In genomic region chr8:123654763-123655162, GRCm38 (mm10) we compare ENCODE assay signal across 8 mouse cellular contexts. TPM values are rescaled to one million over a fixed set of nuclear protein-coding genes. Genes with fewer than 3 reads are reported as not detected.
A peak's percentile ranks its signal among the peaks of the same experiment; 100 is the strongest.
DNase-seq lines count a peak whose midpoint lies in the region; ATAC-seq lines count a peak whose summit lies in the region.

No protein-coding gene starts in this region.

- no peak for ATAC-seq in heart, embryonic 15.5 days (replicated peaks; ENCODE audit: insufficient number of reproducible peaks, insufficient read depth, low FRiP score, low read depth)
- ATAC-seq in embryonic facial prominence, embryonic 14.5 days (ENCODE audit: low read depth) = no peak
- no peak for ATAC-seq in limb, embryonic 11.5 days (ENCODE audit: insufficient number of reproducible peaks, low FRiP score, low TSS enrichment, low read depth)
- ATAC-seq in neural tube, embryonic 13.5 days (ENCODE audit: low read depth) = no peak
- no peak for ATAC-seq in monocyte, adult 5-6 weeks (replicated peaks; ENCODE audit: insufficient number of reproducible peaks, low FRiP score, low TSS enrichment, poor library complexity, severe bottlenecking)

- WGBS in heart, embryonic 15.5 days = 37% methylated on average over 5 of the region's 5 CpGs
- WGBS in embryonic facial prominence, embryonic 14.5 days = 14% methylated on average over 5 of the region's 5 CpGs
- WGBS in limb, embryonic 11.5 days = 2% methylated on average over 5 of the region's 5 CpGs
- WGBS in neural tube, embryonic 13.5 days = 11% methylated on average over 5 of the region's 5 CpGs

- no peaks in the 10 kb centered on the region for H3K9me3 ChIP-seq in heart, embryonic 15.5 days (replicated peaks)
- H3K9me3 ChIP-seq in embryonic facial prominence, embryonic 14.5 days (ENCODE audit: control insufficient read depth, low read length) = no peaks in the 10 kb centered on the region
- no peaks in the 10 kb centered on the region for H3K9me3 ChIP-seq in limb, embryonic 11.5 days (ENCODE audit: control insufficient read depth, low read length)
- no peaks in the 10 kb centered on the region for H3K9me3 ChIP-seq in neural tube, embryonic 13.5 days

- H3K9ac ChIP-seq in heart, embryonic 15.5 days = peak overlapping the region; percentile 3; the same call in 1 of the 2 replicates
- H3K9ac ChIP-seq in embryonic facial prominence, embryonic 14.5 days (ENCODE audit: low read depth, low read length) = peak overlapping the region; percentile 85
- H3K9ac ChIP-seq in limb, embryonic 11.5 days (ENCODE audit: low read length) = peak overlapping the region; percentile 30; the same call in 1 of the 2 replicates
- peak overlapping the region; percentile 94 for H3K9ac ChIP-seq in neural tube, embryonic 13.5 days

- H3K4me3 ChIP-seq in heart, embryonic 15.5 days = peak overlapping the region; percentile 71
- H3K4me3 ChIP-seq in embryonic facial prominence, embryonic 14.5 days (ENCODE audit: low read depth, low read length) = peak overlapping the region; percentile 78
- peak overlapping the region; percentile 64 for H3K4me3 ChIP-seq in limb, embryonic 11.5 days (ENCODE audit: low read depth, low read length)
- H3K4me3 ChIP-seq in neural tube, embryonic 13.5 days = peak overlapping the region; percentile 82

- DNase-seq in heart, adult 18-20 months = no peak
- no peak for DNase-seq in embryonic facial prominence, embryonic 14.5 days (ENCODE audit: low spot score)
- no peak for DNase-seq in limb, embryonic 11.5 days (ENCODE audit: low spot score)
- DNase-seq in right cerebral cortex, adult 2 months (ENCODE audit: low spot score in 2 of 2) = no peak
- no peak for DNase-seq in kidney, adult 18-20 months

- H3K4me2 ChIP-seq in heart, embryonic 15.5 days = peak overlapping the region; percentile 88
- H3K4me2 ChIP-seq in embryonic facial prominence, embryonic 14.5 days (ENCODE audit: low read depth, low read length) = peak overlapping the region; percentile 48
- peak overlapping the region; percentile 64 for H3K4me2 ChIP-seq in limb, embryonic 11.5 days (ENCODE audit: low read depth, severe bottlenecking)
- peak overlapping the region; percentile 74 for H3K4me2 ChIP-seq in neural tube, embryonic 13.5 days

- peaks cover 7% of the 10 kb centered on the region; the same call in 1 of the 2 replicates for H3K36me3 ChIP-seq in heart, embryonic 15.5 days
- H3K36me3 ChIP-seq in embryonic facial prominence, embryonic 14.5 days (ENCODE audit: control insufficient read depth, insufficient read depth, low read length) = peaks cover 31% of the 10 kb centered on the region
- peaks cover 3% of the 10 kb centered on the region; the same call in 1 of the 2 replicates for H3K36me3 ChIP-seq in limb, embryonic 11.5 days (ENCODE audit: control insufficient read depth, insufficient read depth, low read length)
- peaks cover 34% of the 10 kb centered on the region for H3K36me3 ChIP-seq in neural tube, embryonic 13.5 days

- H3K27ac ChIP-seq in heart, embryonic 15.5 days = peak overlapping the region; percentile 77
- H3K27ac ChIP-seq in embryonic facial prominence, embryonic 14.5 days (replicated peaks; ENCODE audit: low read depth, low read length) = peak overlapping the region; percentile 94; the same call in 1 of the 2 replicates
- no peak overlapping the region for H3K27ac ChIP-seq in limb, embryonic 11.5 days (replicated peaks; ENCODE audit: low read depth, low read length)
- no peak overlapping the region for H3K27ac ChIP-seq in neural tube, embryonic 13.5 days (replicated peaks)

- H3K4me1 ChIP-seq in heart, embryonic 15.5 days (replicated peaks) = peaks cover 23% of the 10 kb centered on the region
- H3K4me1 ChIP-seq in embryonic facial prominence, embryonic 14.5 days (ENCODE audit: control insufficient read depth, insufficient read depth, low read length) = peaks cover 18% of the 10 kb centered on the region
- peaks cover 12% of the 10 kb centered on the region for H3K4me1 ChIP-seq in limb, embryonic 11.5 days (ENCODE audit: control insufficient read depth, insufficient read depth, low read length)
- H3K4me1 ChIP-seq in neural tube, embryonic 13.5 days (replicated peaks) = peaks cover 24% of the 10 kb centered on the region

- H3K27me3 ChIP-seq in heart, embryonic 15.5 days = 0 out of 2 replicates have a peak, but pooled peaks cover 3% of the 10 kb centered on the region
- H3K27me3 ChIP-seq in embryonic facial prominence, embryonic 14.5 days (replicated peaks; ENCODE audit: control insufficient read depth, insufficient read depth, low read length) = no peaks in the 10 kb centered on the region
- H3K27me3 ChIP-seq in limb, embryonic 11.5 days (ENCODE audit: control insufficient read depth, insufficient read depth, low read length) = no peaks in the 10 kb centered on the region
- no peaks in the 10 kb centered on the region for H3K27me3 ChIP-seq in neural tube, embryonic 13.5 days

RNA-seq across cellular contexts. Expression of gene Rhou, which starts 1.0 kb away (rescaled TPM):
- 6.0 and 7.0 TPM in 2 replicates for polyA plus RNA-seq in heart, embryonic 15.5 days (2015; fragmentation: Nextera tagmentation; extraction: Ambion mirVana)
- total RNA-seq in heart, adult 18-20 months (2021) = 1 to 10 TPM; 6.3 to 8.9 TPM
- polyA plus RNA-seq in embryonic facial prominence, embryonic 14.5 days (2014; fragmentation: Nextera tagmentation; extraction: Ambion mirVana) = 9.5 and 9.6 TPM in 2 replicates
- 8.6 and 10.1 TPM in 2 replicates for polyA plus RNA-seq in limb, embryonic 11.5 days (2014; fragmentation: Nextera tagmentation; extraction: Ambion mirVana)
- 15.9 and 16.1 TPM in 2 replicates for polyA plus RNA-seq in neural tube, embryonic 13.5 days (2015; fragmentation: Nextera tagmentation; extraction: Ambion mirVana)
- 0.19 to 1.7 TPM (median 0.86 TPM) in 3 replicates for total RNA-seq in monocyte, adult 5-6 weeks (2017)

Comparison
In these comparisons a context has a peak if more than half of its experiments do, and no peak if none do; other contexts are left out.
1. H3K27ac ChIP-seq: peak in heart, embryonic 15.5 days (single experiment) and embryonic facial prominence, embryonic 14.5 days (single experiment); none in limb, embryonic 11.5 days (single experiment) and neural tube, embryonic 13.5 days (single experiment).
2. H3K9ac ChIP-seq: peak in every context shown above with its lines; median percentile 94 in neural tube, embryonic 13.5 days; 85 in embryonic facial prominence, embryonic 14.5 days; 30 in limb, embryonic 11.5 days; 3 in heart, embryonic 15.5 days.
3. Peak in every context shown above with its lines, with median percentiles within 50 percentile points of each other: H3K4me2 ChIP-seq and H3K4me3 ChIP-seq.